Mouse (Mus musculus) forebrain, postnatal 0 days (tissue): ENCODE measurements around the gene Ndnf. TPM values are rescaled to one million over a fixed set of nuclear protein-coding genes. Genes with fewer than 3 reads are reported as not detected.

ENCODE experiments used
- ATAC-seq: fragments of 200-750 bp; cut with Nextera tagmentation; 2 replicates; pipeline ENCODE4 v1.8.0; 2017; ENCODE audit warnings: mild to moderate bottlenecking, moderate library complexity
- DNase-seq: peaks from one replicate; pipeline ENCODE4 v3.0.0-alpha.2; 2015
- H3K27ac ChIP-seq: fragments of 300-500 bp; sonication (generic); 2 replicates; pipeline ENCODE4 v1.5.1; 2014; ENCODE audit warnings: low read depth, mild to moderate bottlenecking, antibody characterized with exemption, low read length, moderate library complexity, mixed read lengths
- H3K27me3 ChIP-seq: fragments of 300-500 bp; sonication (generic); 2 replicates; pipeline ENCODE4 v1.6.1; 2014; ENCODE audit warnings: mild to moderate bottlenecking, low read length, mixed read lengths; ENCODE audit not compliant: insufficient read depth
- H3K36me3 ChIP-seq: fragments of 300-500 bp; sonication (generic); 2 replicates; pipeline ENCODE4 v1.6.1; 2014; ENCODE audit warnings: mild to moderate bottlenecking, moderate library complexity; ENCODE audit not compliant: insufficient read depth
- H3K4me1 ChIP-seq: fragments of 300-500 bp; sonication (generic); 2 replicates; pipeline ENCODE4 v1.6.1; 2014; ENCODE audit warnings: antibody characterized with exemption; ENCODE audit not compliant: insufficient read depth
- H3K4me2 ChIP-seq: fragments of 300-500 bp; sonication (generic); 2 replicates; pipeline ENCODE4 v1.6.1; 2014; ENCODE audit warnings: low read depth, mild to moderate bottlenecking, moderate library complexity
- H3K4me3 ChIP-seq: fragments of 300-500 bp; sonication (generic); 2 replicates; pipeline ENCODE4 v1.5.1; 2014; ENCODE audit warnings: low read depth, low read length, mixed read lengths
- H3K9ac ChIP-seq: fragments of 300-500 bp; sonication (generic); 2 replicates; pipeline ENCODE4 v1.6.1; 2014; ENCODE audit warnings: mild to moderate bottlenecking
- H3K9me3 ChIP-seq: fragments of 300-500 bp; sonication (generic); 2 replicates; pipeline ENCODE4 v1.6.1; 2016; ENCODE audit warnings: low read length
- CTCF ChIP-seq: sonication (generic); IDR thresholded peaks from 2 replicates; pipeline ENCODE4 v1.5.1; 2016; ENCODE audit warnings: antibody characterized with exemption, control low read depth, low read depth
- WGBS: fragments of 180-500 bp; shearing (Covaris S2); extraction: QIAGEN DNeasy Blood & Tissue Kit; methylation state at CpG from one replicate; pipeline ENCODE4 v1.1.7; 2014; 5-methylcytosine and 5-hydroxymethylcytosine counted together
- polyA plus RNA-seq: library from polyadenylated mRNA; unstranded; fragments of >200 nt; fragmentation: Nextera tagmentation; extraction: Ambion mirVana; gene quantifications from 2 replicates; pipeline ENCODE4 v1.2.1, GENCODE M21; 2015
- total RNA-seq: library from RNA; depleted of rRNA; stranded (reverse); fragments of >200 nt; gene quantifications from 2 replicates; pipeline ENCODE4 v1.2.3, GENCODE M21; 2014

Ndnf gene
- total and polyA plus RNA-seq, 2 experiments from 2014 or later = 6.1 to 24.2 TPM

- no peak for TF ChIP-seq CTCF
- no peak for DNase-seq
- Histone ChIP-seq H3K4me3 (no peak overlapping the region), H3K27me3 (no peaks in the 10 kb centered on the region), H3K36me3 (no peaks in the 10 kb centered on the region), H3K4me1 (no peaks in the 10 kb centered on the region), H3K4me2 (no peak overlapping the region), H3K27ac (no peak overlapping the region), H3K9ac (no peak overlapping the region), H3K9me3 (no peaks in the 10 kb centered on the region)
- ATAC-seq = no peak
- WGBS = 91% methylated on average over 6 of the region's 6 CpGs
Measured at GRCm38 (mm10) chr6:65647731-65648130, 23.7 kb upstream of the Ndnf start.

GRCm38 (mm10) chr6:65651376-65651775 is 20.0 kb upstream of the Ndnf start:
- H3K9ac ChIP-seq = no peak overlapping the region
- ATAC-seq (no peak), DNase-seq (peak; percentile 47)
- peak; percentile 68 for TF ChIP-seq CTCF
- no peak overlapping the region for H3K27ac ChIP-seq
- no peaks in the 10 kb centered on the region for H3K4me1 ChIP-seq
- H3K4me3 ChIP-seq = no peak overlapping the region
- H3K9me3 ChIP-seq = no peaks in the 10 kb centered on the region
- H3K36me3 ChIP-seq = no peaks in the 10 kb centered on the region
- no peak overlapping the region for H3K4me2 ChIP-seq
- no peaks in the 10 kb centered on the region for H3K27me3 ChIP-seq
- WGBS = 22% methylated on average over 4 of the region's 4 CpGs

GRCm38 (mm10) chr6:65661272-65661671 is 10.1 kb upstream of the Ndnf start:
- TF ChIP-seq CTCF = no peak
- no peak for ATAC-seq
- H3K9ac ChIP-seq = no peak overlapping the region
- no peak overlapping the region for H3K27ac ChIP-seq
- WGBS = 75% methylated on average over 4 of the region's 4 CpGs
- H3K36me3 ChIP-seq = no peaks in the 10 kb centered on the region
- no peak overlapping the region for H3K4me2 ChIP-seq
- no peaks in the 10 kb centered on the region for H3K4me1 ChIP-seq
- H3K27me3 ChIP-seq = no peaks in the 10 kb centered on the region
- DNase-seq = no peak
- no peaks in the 10 kb centered on the region for H3K9me3 ChIP-seq
- no peak overlapping the region for H3K4me3 ChIP-seq

- no peak for TF ChIP-seq CTCF
- ATAC-seq = no peak
Measured at GRCm38 (mm10) chr6:65662050-65662449, 9.3 kb upstream of the Ndnf start.

GRCm38 (mm10) chr6:65663990-65664389 is 7.4 kb upstream of the Ndnf start:
- DNase-seq = no peak
- 77% methylated on average over 6 of the region's 6 CpGs for WGBS
- no peaks in the 10 kb centered on the region for H3K27me3 ChIP-seq
- no peak for ATAC-seq
- H3K36me3 ChIP-seq = no peaks in the 10 kb centered on the region
- H3K9me3 ChIP-seq = no peaks in the 10 kb centered on the region
- no peak overlapping the region for H3K9ac ChIP-seq
- H3K4me3 ChIP-seq = no peak overlapping the region
- no peak for TF ChIP-seq CTCF
- H3K27ac ChIP-seq = no peak overlapping the region
- H3K4me2 ChIP-seq = no peak overlapping the region
- no peaks in the 10 kb centered on the region for H3K4me1 ChIP-seq

More at GRCm38 (mm10) chr6:65662050-65662449, 9.3 kb upstream of the Ndnf start:
- H3K27ac ChIP-seq = no peak overlapping the region
- no peaks in the 10 kb centered on the region for H3K36me3 ChIP-seq
- no peak overlapping the region for H3K9ac ChIP-seq
- no peak overlapping the region for H3K4me2 ChIP-seq
- H3K4me1 ChIP-seq = no peaks in the 10 kb centered on the region
- DNase-seq = no peak
- no peaks in the 10 kb centered on the region for H3K9me3 ChIP-seq
- H3K4me3 ChIP-seq = no peak overlapping the region
- H3K27me3 ChIP-seq = no peaks in the 10 kb centered on the region
- WGBS = 78% methylated on average over 2 of the region's 2 CpGs

- TF ChIP-seq CTCF = no peak
- no peak overlapping the region for H3K9ac ChIP-seq
- H3K4me1 ChIP-seq = no peaks in the 10 kb centered on the region
- WGBS = 46% methylated on average over 3 of the region's 3 CpGs
- H3K27ac ChIP-seq = no peak overlapping the region
- peaks cover 9% of the 10 kb centered on the region; the same call in 1 of the 2 replicates for H3K27me3 ChIP-seq
- H3K4me2 ChIP-seq = no peak overlapping the region
- no peaks in the 10 kb centered on the region for H3K9me3 ChIP-seq
- DNase-seq = no peak
- H3K36me3 ChIP-seq = no peaks in the 10 kb centered on the region
- ATAC-seq = no peak
- no peak overlapping the region for H3K4me3 ChIP-seq
Measured at GRCm38 (mm10) chr6:65666295-65666694, 5.1 kb upstream of the Ndnf start.

GRCm38 (mm10) chr6:65669971-65670370 is 1.4 kb upstream of the Ndnf start:
- no peak for ATAC-seq
- WGBS = 46% methylated on average over 2 of the region's 2 CpGs
- Histone ChIP-seq H3K4me3 (no peak overlapping the region), H3K4me1 (peaks cover 9% of the 10 kb centered on the region; the same call in 1 of the 2 replicates), H3K27ac (no peak overlapping the region), H3K9me3 (no peaks in the 10 kb centered on the region), H3K4me2 (no peak overlapping the region), H3K27me3 (peaks cover 13% of the 10 kb centered on the region), H3K9ac (no peak overlapping the region), H3K36me3 (no peaks in the 10 kb centered on the region)
- no peak for DNase-seq
- no peak for TF ChIP-seq CTCF
